Mouse (Mus musculus) bone marrow, adult 2 months (tissue): ENCODE measurements at regions not wholly inside any gene's neighbourhood (a gene's known extent, or its start where the extent isn't known, plus 50 kb on each side); places are given as distances from the start of the nearest gene placed in this dataset.

ENCODE experiments used
- CTCF ChIP-seq: fragments of 200-500 bp; IDR thresholded peaks from 2 replicates; pipeline ENCODE4 v1.5.1; 2011; ENCODE audit warnings: low read length, control low read depth; ENCODE audit not compliant: control insufficient read depth, insufficient read depth
- POLR2A ChIP-seq: fragments of 200-500 bp; IDR thresholded peaks from 2 replicates; pipeline ENCODE4 v1.6.1; 2011; ENCODE audit warnings: low read depth, mild to moderate bottlenecking, control low read depth, low read length, borderline replicate concordance; ENCODE audit not compliant: control insufficient read depth

DNA sequence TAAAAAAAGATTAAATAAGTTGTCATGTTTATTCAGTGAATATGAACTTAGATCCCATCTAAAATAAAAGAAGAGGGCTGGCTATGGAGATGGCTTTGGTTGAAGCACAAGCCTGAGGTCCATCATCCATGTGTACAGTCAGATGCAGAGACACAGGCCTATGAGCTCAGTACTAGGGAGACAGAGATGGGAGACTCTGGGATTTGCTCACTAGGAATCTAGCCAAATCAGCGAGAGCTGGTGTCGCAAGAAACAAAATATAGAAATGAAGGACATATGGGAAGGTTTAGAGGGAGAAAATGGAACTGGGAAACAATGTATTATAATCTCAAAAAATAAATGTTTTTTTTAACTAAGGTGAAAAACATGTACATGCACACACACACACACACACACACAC, 326.6 kb downstream of the Col12a1 start:
- TF ChIP-seq POLR2A (no peak), CTCF (no peak)
